Mouse (Mus musculus): ENCODE measurements around the gene Plekhg2. TPM values are rescaled to one million over a fixed set of nuclear protein-coding genes. Genes with fewer than 3 reads are reported as not detected.

The Plekhg2 gene
- polyA plus RNA-seq, 1 experiment from 2014 or later = 75.5 TPM

DNA sequence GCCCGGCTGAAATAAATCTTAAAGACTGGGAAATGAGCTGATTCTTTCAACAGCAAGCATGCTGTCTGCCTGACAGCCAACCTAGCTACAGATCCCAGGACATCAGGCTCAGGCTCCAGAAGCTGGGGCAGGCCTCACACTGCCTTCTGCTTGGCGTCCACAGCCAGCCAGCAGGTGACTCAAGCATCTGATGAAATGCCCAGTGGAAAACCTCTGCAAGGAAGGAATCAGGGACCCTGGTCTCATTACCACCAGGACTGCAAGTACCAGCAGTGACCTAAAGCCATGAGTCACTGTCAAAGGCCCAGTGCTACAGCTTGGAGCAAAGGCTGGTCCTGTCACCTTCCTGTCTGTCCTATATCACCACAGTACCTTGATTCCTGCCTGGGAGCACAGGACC is 36.9 kb downstream of the Plekhg2 start:
- DNase-seq (ENCODE audit: extremely low spot score, low spot score) = no peak
- H3K27me3 ChIP-seq (ENCODE audit: poor library complexity, severe bottlenecking) = no peaks in the 10 kb centered on the region
- no peak overlapping the region for H3K27ac ChIP-seq
- H3K9me3 ChIP-seq = no peaks in the 10 kb centered on the region
- H3K4me3 ChIP-seq = peak overlapping the region; percentile 12
- WGBS = 88% methylated on average over 2 of the region's 2 CpGs
- H3K36me3 ChIP-seq (replicated peaks) = peaks cover 61% of the 10 kb centered on the region
- peaks cover 17% of the 10 kb centered on the region for H3K4me1 ChIP-seq

DNA sequence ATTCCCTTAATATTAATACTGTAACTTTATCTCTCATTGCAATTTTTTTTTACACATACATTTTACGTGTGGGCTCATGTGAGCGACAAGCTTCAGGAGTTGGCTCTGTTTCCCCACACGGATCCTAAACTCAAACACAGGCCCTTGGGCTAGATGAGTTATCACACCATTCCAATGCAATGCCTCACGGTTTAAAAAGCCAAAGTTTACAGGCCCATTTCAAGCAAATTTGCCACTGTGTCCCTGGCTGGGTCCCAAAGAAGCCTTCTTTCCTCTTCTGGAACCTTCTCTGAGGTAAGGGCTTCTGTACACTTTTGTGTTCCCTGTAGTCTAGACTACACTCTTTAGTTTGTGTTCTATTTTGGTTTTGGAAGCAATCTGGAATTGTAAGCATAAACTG is 37.9 kb downstream of the Plekhg2 start:
- H3K36me3 ChIP-seq (replicated peaks) = peaks cover 70% of the 10 kb centered on the region
- H3K9me3 ChIP-seq = no peaks in the 10 kb centered on the region
- H3K27ac ChIP-seq = no peak overlapping the region
- H3K4me1 ChIP-seq = peaks cover 17% of the 10 kb centered on the region
- DNase-seq (ENCODE audit: extremely low spot score, low spot score) = no peak
- H3K27me3 ChIP-seq (ENCODE audit: poor library complexity, severe bottlenecking) = no peaks in the 10 kb centered on the region
- no peak overlapping the region for H3K4me3 ChIP-seq
- WGBS = 92% methylated on average over 4 of the region's 4 CpGs

DNA sequence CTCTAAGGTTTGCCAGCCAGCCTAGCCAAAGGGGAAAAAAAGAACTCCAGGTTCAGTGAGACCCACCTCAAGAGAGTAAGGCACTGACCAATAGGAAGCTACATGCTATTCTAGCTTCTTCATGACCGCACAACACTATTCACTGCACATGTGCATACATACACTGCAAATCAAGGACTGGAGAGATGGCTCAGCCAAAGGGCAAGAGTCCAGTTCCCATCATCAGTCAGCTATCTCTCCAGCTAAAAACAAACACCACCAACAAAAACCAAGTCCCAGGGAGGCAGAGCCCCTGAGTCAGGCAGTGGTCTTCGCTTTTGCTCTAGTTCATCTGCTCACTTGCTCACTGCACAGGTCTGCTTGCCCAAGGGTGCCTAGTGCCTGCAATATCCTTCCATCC is 44.1 kb downstream of the Plekhg2 start:
- H3K36me3 ChIP-seq (replicated peaks) = peaks cover 100% of the 10 kb centered on the region
- H3K9me3 ChIP-seq = no peaks in the 10 kb centered on the region
- DNase-seq (ENCODE audit: extremely low spot score, low spot score) = no peak
- no peaks in the 10 kb centered on the region for H3K27me3 ChIP-seq (ENCODE audit: poor library complexity, severe bottlenecking)
- no peaks in the 10 kb centered on the region for H3K4me1 ChIP-seq
- H3K27ac ChIP-seq = no peak overlapping the region
- WGBS = 98% methylated on average over 2 of the region's 2 CpGs
- no peak overlapping the region for H3K4me3 ChIP-seq

DNA sequence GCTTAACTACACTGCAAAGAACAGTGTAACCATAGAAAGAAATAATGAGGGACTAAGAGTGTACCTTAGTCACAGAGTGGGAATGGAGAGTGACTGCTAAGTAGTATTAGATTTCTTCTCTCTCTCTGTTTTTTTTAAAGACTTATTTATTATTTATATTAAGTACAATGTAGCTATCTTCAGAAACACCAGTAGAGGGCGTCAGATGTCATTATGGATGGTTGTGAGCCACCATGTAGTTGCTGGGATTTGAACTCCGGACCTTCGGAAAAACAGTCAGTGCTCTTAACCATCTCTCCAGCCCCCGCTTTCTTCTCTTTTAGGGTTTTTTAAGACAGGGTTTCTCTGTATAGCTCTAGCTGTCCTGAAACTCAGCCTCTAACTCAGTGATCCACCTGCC is 45.9 kb downstream of the Plekhg2 start:
- Histone ChIP-seq H3K27ac (no peak overlapping the region), H3K4me3 (no peak overlapping the region), H3K4me1 (no peaks in the 10 kb centered on the region), H3K36me3 (replicated peaks) (peaks cover 100% of the 10 kb centered on the region), H3K27me3 (ENCODE audit: poor library complexity, severe bottlenecking) (no peaks in the 10 kb centered on the region), H3K9me3 (no peaks in the 10 kb centered on the region)
- no peak for DNase-seq (ENCODE audit: extremely low spot score, low spot score)
- 79% methylated on average over 4 of the region's 4 CpGs for WGBS

DNA sequence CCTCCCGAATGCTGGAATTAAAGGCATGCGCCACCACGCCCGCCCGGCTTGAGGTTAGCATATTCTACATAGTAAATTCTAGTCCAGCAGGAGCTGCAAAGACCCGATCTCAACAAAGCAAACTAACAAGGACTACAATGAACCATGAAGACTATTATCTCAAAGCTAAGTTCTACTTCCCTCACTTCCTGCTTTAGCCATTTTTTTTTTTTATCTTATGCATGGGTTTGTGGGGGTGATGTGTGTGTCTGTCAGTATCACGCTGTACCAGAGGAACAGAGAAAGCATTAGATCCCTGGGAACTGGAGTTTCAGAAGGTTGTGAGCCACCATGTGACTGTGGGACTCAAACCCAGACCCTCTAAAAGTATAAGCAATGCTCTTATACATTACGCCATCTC is 47.1 kb downstream of the Plekhg2 start:
- no peak overlapping the region for H3K27ac ChIP-seq
- no peaks in the 10 kb centered on the region for H3K27me3 ChIP-seq (ENCODE audit: poor library complexity, severe bottlenecking)
- no peak overlapping the region for H3K4me3 ChIP-seq
- H3K9me3 ChIP-seq = no peaks in the 10 kb centered on the region
- DNase-seq (ENCODE audit: extremely low spot score, low spot score) = no peak
- no peaks in the 10 kb centered on the region for H3K4me1 ChIP-seq
- WGBS = 91% methylated on average over 8 of the region's 8 CpGs
- H3K36me3 ChIP-seq (replicated peaks) = peaks cover 100% of the 10 kb centered on the region

DNA sequence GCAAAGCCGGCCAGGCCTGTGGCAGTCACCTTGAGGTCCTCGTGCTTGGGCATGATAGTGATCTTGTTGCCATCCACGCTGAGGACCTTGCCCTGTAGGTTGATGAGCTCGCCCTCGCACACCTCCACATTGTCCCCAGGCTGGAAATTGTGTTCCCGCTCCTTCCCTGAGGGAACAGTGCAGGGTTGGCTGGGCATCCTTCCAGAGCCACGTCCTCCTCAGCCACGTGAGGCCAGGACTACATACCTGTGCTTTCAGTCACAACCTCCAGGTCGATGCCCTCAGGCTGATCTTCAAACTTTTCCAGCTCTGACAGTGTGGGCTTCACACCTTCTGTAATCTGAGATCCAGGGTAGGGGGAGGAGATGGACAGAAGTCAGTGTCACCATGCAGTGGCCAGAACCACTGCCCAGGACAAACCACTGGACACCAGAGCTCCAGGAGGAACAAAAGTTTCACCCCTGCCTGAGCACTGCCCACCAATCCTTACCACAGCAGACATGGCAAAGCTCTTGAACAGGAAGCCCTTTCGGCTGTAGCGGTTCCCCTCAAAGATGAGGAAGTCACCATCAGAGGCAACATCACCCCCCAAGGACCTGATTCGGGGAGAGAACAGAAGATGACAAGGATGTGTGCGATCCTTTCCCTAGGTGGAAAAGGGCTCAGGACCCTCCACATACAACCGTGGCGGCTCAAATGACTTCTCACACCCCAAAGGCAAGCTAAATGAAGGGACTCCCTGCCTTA is 50.3 kb downstream of the Plekhg2 start:
- no peaks in the 10 kb centered on the region for H3K9me3 ChIP-seq
- H3K4me3 ChIP-seq = no peak overlapping the region
- no peak for DNase-seq (ENCODE audit: extremely low spot score, low spot score)
- peaks cover 100% of the 10 kb centered on the region for H3K36me3 ChIP-seq (replicated peaks)
- 95% methylated on average over 15 of the region's 15 CpGs for WGBS
- no peak overlapping the region for H3K27ac ChIP-seq
- H3K4me1 ChIP-seq = no peaks in the 10 kb centered on the region
- no peaks in the 10 kb centered on the region for H3K27me3 ChIP-seq (ENCODE audit: poor library complexity, severe bottlenecking)

DNA sequence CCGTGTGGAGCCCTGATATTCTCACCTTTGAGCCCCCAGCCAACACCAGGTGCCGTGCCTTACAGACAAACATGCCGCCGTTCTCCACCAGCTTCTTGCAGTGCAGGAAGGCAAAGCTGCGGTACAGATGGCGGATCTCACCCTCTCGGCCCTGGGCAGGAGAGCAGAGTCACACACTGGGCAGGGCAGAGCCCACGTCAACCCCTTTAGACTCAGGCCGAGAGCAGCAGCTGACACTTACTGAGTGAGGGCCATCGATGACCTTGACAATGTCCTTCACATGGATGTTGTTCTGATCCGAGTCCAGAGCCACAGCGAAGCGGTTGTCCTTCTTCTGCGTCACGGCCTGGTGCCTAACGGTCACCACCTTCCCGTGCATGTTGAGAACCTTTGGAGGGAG is 53.7 kb downstream of the Plekhg2 start:
- H3K36me3 ChIP-seq (replicated peaks) = peaks cover 99% of the 10 kb centered on the region
- no peak for DNase-seq (ENCODE audit: extremely low spot score, low spot score)
- H3K9me3 ChIP-seq = no peaks in the 10 kb centered on the region
- no peaks in the 10 kb centered on the region for H3K27me3 ChIP-seq (ENCODE audit: poor library complexity, severe bottlenecking)
- H3K4me3 ChIP-seq = no peak overlapping the region
- no peaks in the 10 kb centered on the region for H3K4me1 ChIP-seq
- H3K27ac ChIP-seq = no peak overlapping the region
- WGBS = 95% methylated on average over 17 of the region's 17 CpGs

DNA sequence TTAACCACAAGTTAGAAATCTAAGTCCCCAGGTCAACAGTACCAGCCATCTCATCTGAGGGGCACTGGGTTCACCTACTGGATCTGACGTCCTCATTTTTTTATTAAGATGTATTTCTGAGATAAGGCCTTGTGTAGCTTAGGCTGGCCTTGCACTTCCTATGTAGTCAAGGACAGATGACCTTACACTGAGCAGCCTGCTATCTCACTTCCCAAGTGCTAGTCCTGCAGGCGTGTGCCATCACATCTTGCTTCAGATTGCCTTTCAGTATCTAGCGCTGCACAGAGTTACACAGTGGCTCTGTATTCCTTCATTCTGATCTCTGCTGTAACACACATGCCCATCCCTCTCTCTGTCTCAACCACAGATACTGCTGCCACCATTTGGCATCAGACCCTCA is 54.4 kb downstream of the Plekhg2 start:
- Histone ChIP-seq H3K27ac (no peak overlapping the region), H3K4me1 (no peaks in the 10 kb centered on the region), H3K9me3 (no peaks in the 10 kb centered on the region), H3K27me3 (ENCODE audit: poor library complexity, severe bottlenecking) (no peaks in the 10 kb centered on the region), H3K4me3 (no peak overlapping the region), H3K36me3 (replicated peaks) (peaks cover 92% of the 10 kb centered on the region)
- 92% methylated on average over 3 of the region's 3 CpGs for WGBS
- DNase-seq (ENCODE audit: extremely low spot score, low spot score) = no peak

DNA sequence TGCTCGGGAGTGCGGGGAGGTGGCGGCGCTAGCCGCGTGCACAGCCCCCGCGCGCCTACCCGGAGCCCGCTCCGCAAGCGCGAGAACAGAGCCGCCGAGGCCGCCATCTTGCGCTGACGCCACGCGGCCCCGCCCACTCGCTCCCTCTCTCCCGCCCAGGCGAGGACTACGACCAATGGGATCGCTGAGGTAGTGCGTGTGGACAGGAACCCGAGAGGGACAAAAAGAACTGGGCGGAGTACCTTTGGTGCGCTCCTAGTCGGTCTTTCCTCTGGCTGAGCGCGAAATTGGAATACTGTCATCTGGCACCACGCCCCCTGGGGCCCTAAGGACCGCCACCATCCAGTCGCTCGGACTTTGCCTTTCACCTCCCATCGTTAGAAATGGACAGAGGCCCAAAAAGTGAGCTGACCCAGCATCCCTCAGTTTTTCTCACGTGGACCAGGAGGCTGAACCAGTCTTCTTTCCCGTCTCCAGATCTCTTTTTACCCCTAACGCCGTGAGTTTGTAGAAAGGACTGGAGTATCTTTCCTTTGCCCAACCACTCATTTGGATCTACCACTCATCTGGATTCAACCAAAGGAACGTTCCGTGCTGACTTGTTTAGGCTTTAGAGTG is 60.4 kb downstream of the Plekhg2 start, which contains the start of gene Timm50:
Gene Timm50 (minus strand): TSS at position 147 of the 618 bp plus-strand sequence.
- peak within 1 kb of the TSS; percentile 67 for H3K4me3 ChIP-seq
- H3K36me3 ChIP-seq (replicated peaks) = peaks cover 70% of the 10 kb centered on the region
- H3K27me3 ChIP-seq (ENCODE audit: poor library complexity, severe bottlenecking) = no peaks in the 10 kb centered on the region
- peak; percentile 94 for DNase-seq (ENCODE audit: extremely low spot score, low spot score)
- H3K4me1 ChIP-seq = peaks cover 26% of the 10 kb centered on the region
- peak within 1 kb of the TSS; percentile 94 for H3K27ac ChIP-seq
- under 1% methylated on average over 45 of the region's 45 CpGs for WGBS
- H3K9me3 ChIP-seq = no peaks in the 10 kb centered on the region

DNA sequence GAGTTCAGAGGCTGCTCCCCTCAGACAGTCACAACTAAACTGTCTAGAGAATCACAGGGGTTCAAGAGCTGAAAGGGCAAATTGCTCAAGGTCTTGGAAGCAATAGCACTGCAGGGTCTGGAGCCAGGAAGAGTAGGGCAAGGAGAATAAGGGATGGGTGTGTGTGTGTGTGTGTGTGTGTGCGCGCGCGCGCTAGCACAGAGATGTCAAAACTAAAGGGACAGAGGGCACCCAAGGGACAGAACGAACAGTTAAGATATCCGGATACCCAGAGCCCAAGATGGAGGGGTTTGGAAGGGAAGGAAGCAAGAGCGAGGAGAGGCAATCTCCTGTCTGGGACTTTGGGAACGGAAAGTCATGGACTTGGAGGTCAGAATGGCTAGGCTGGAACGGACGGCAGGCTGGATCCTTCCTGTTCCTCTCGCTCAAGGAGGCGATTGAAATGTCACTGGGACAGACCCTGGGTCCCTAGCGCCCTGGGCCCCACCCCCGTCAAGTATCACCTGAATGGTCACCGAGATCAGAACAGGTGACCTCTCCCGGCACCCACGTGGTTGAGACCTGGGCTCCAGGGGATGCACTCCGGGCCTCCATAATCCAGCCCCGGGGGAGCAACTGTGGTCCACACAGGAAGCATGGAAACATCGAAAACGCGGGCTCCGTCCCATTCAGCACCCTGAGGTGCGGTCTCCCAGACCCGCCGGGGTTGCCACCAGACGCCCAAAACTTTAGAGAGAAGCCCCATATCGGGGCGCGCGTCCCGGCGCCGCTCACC is 61.1 kb downstream of the Plekhg2 start:
- peaks cover 26% of the 10 kb centered on the region for H3K4me1 ChIP-seq
- H3K27ac ChIP-seq = peak overlapping the region; percentile 94
- no peaks in the 10 kb centered on the region for H3K27me3 ChIP-seq (ENCODE audit: poor library complexity, severe bottlenecking)
- DNase-seq (ENCODE audit: extremely low spot score, low spot score) = no peak
- H3K9me3 ChIP-seq = no peaks in the 10 kb centered on the region
- 6% methylated on average over 35 of the region's 35 CpGs for WGBS
- H3K4me3 ChIP-seq = peak overlapping the region; percentile 67
- H3K36me3 ChIP-seq (replicated peaks) = peaks cover 70% of the 10 kb centered on the region

DNA sequence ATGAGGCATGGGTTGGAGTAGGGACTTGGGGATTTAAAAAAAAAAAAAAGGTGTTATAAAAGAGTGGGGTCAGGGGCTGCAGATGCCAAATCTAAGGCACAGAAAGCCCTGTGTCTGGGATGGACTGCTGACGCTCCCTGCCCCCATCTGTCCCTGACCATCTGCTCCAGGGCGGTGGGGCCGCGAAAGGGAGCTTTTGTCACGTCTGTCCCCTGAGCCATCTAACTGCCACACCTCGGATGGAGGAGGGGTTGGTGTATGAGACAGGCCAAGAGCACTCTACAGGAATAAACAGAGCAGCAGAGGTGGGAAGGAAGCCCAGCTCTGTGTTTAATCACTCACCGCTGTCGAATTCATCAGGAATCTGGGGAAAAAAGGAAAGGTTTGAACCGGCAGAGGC is 62.7 kb downstream of the Plekhg2 start:
- no peaks in the 10 kb centered on the region for H3K9me3 ChIP-seq
- peak overlapping the region; percentile 67 for H3K4me3 ChIP-seq
- no peak for DNase-seq (ENCODE audit: extremely low spot score, low spot score)
- 69% methylated on average over 9 of the region's 9 CpGs for WGBS
- H3K4me1 ChIP-seq = peaks cover 26% of the 10 kb centered on the region
- H3K27me3 ChIP-seq (ENCODE audit: poor library complexity, severe bottlenecking) = no peaks in the 10 kb centered on the region
- peaks cover 70% of the 10 kb centered on the region for H3K36me3 ChIP-seq (replicated peaks)
- peak overlapping the region; percentile 94; the same call in 1 of the 2 replicates for H3K27ac ChIP-seq

All from forebrain, embryonic 10.5 days (tissue).